Mouse (Mus musculus) gastrocnemius, postnatal 14 days (tissue): Measurements from ENCODE around the gene Irf3. TPM values are rescaled to one million over a fixed set of nuclear protein-coding genes. Genes with fewer than 3 reads are reported as not detected.

ENCODE experiments used
- DNase-seq: peaks from one replicate; pipeline ENCODE4 v3.0.0; 2021; ENCODE audit warnings: mixed read lengths
- intact Hi-C: fragments of 180-260 bp; cut with DNase I; formaldehyde crosslinking; loops from one replicate; pipeline ENCODE4 v1.15.1; 2025; ENCODE audit warnings: low total_unique reads
- total RNA-seq, 2 experiments: library from RNA; stranded (reverse); gene quantifications; 2 replicates each; pipeline ENCODE4 v1.2.3; 2021

The Irf3 gene
- total RNA-seq, 2 experiments from 2014 or later = 20.0 to 22.2 TPM

- DNase-seq = peak; percentile 88
- intact Hi-C loops = no loop called here
Measured at GRCm38 (mm10) chr7:44970231-44970691, 27.2 kb upstream of the Irf3 start.

- intact Hi-C loops = no loop called here
Measured at GRCm38 (mm10) chr7:44971142-44971541, 26.3 kb upstream of the Irf3 start.

DNA sequence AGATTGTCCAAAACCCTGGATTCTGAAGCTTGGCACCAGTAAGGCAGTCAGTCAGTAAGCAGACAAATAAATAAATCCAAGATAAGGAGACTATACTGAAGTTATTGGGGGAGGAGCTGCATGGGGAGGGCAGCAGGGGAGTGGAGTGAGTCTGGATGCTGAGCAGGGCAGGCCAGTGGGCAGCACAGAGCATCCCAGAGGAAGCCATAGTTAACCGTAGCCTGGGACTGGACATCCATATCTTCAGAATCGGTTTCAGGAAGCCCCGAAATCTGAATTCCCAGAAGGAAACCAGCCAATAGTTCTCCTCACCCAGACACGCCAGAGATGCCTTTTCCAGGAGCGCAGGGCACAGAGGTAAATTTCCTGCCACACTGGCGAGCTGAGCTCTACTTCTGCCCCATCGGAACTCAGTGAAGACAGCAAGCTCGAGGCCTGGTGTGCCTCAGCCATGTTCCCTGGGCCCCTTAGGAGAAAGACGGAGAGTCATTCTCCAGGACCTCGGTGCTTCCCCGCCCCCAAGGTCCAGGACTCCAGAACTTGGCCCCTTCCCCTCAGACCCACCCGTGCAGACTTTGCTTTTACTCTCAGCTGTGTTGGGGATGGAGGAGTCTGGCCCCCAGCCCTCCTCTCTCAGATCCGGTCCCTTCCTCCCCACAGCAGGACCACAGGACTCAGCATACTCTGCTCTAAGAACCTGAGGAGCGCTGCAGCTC, 23.9 kb upstream of the Irf3 start:
- intact Hi-C loops = no loop called here
- no peak for DNase-seq

More at GRCm38 (mm10) chr7:44971142-44971541, 26.3 kb upstream of the Irf3 start:
- DNase-seq = no peak

DNA sequence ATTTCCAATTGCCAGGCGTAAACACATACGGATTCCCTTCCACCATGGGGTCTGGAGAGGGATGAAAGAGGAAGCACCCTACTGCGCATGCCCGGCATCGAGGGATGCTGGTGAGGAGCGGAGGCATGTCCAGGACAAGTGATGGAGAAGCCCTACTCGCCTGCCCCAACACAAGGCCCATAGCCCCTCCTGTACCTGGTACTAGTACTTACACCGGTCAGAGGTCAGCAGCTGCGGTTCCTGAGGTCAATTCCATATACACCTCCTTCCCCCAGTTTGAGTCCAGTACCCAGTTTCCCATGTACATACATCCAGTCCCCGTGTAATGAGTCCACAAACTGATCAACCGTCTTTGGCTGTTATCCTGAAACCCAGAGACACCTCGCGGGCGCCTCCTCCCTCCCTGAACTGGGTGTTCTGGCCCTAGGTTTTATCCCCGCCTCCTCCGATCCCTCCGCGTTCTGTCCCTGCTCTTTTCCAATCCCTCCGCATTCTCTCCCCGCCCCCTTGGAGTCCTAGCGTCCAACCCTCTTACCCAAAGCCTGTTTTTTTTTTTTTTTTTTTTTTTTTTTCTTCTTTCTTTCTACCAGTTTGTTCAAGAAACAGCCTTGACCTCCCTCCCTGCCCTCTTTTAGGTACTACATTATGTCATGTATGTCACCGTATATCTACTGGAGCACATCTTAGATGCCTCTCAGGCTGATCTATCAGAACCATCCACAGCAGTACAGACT, 22.9 kb upstream of the Irf3 start, which contains the start of gene Cpt1c:
TSS of gene Cpt1c (minus strand) at position 469 of the 734 bp plus-strand sequence.
- peak; percentile 84 for DNase-seq
- intact Hi-C loops = no loop called here

GRCm38 (mm10) chr7:44975117-44975419, 22.4 kb upstream of the Irf3 start:
- intact Hi-C loops = no loop called here
- DNase-seq = no peak

DNA sequence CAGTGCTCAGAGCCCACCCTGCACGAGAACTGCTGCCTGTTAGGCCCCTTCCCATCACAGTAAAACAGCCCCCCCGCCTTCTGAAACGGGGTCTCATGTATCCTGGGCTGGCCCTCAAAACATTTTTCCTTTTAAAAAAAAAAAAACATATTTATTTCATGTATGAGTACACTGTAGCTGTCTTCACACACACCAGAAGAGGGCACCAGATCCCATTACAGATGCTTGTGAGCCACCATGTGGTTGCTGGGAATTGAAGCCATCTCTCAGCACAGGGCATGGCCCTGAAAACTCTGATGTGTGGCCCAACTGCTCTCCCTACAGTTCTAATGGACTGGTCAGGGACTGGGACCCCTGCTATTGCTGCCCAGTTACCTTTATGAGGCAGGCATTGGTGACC, 19.1 kb upstream of the Irf3 start:
- intact Hi-C loops = no loop called here
- no peak for DNase-seq

- DNase-seq = no peak
- intact Hi-C loops = no loop called here
Measured at GRCm38 (mm10) chr7:44981539-44981938, 15.9 kb upstream of the Irf3 start.

GRCm38 (mm10) chr7:44983085-44983484, 14.4 kb upstream of the Irf3 start:
- intact Hi-C loops = no loop called here
- peak; percentile 88 for DNase-seq

- intact Hi-C loops = no loop called here
Measured at GRCm38 (mm10) chr7:44983944-44984832, 13.3 kb upstream of the Irf3 start.

DNA sequence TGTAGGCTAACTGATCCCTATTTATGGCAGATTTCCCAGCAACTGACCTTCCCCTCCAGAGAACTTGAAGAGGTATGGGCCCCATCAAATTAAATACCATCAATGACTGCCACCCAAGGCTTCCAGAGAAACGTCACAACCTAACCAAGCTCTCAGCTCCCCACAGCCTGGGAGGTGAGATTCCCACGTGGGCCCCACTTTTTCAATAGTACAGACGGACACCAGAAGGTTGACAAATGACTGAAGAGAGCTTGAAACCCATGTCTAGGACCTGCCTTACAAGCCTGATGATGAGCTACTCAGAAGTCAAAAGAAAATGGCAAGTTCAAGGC, 12.6 kb upstream of the Irf3 start:
- intact Hi-C loops = no loop called here
- DNase-seq = no peak

More at GRCm38 (mm10) chr7:44983944-44984832, 13.3 kb upstream of the Irf3 start:
- peak; percentile 33 for DNase-seq

DNA sequence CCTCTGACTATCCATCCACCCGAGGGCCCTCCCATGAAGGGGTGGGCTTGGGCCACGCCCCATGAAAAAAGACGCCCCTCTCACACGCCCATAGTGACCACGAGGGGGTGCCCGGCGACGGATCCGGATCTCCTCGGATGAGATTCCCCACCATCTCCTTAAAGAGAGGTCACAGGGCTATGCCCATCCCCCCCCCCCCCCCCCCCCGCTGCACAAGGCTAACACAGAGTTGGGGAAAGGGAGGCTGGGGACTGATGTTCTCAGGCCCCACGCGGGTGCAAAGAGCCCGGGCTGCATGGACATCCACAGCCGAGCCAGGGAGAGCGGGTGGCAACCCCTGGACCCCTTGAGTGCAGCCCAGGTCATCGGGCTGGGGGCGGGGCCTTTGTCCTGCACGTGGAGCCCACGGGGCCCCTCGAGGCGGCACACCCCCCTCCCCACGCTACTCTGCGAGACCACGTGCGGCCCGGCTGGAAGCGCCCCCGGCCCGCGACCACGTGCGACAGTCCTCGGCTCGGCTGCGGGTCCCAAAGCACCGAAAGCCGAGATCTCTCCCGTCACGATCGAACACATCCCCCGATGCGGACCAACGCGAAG, 11.8 kb upstream of the Irf3 start:
- peak; percentile 85 for DNase-seq
- intact Hi-C loops = no loop called here

DNA sequence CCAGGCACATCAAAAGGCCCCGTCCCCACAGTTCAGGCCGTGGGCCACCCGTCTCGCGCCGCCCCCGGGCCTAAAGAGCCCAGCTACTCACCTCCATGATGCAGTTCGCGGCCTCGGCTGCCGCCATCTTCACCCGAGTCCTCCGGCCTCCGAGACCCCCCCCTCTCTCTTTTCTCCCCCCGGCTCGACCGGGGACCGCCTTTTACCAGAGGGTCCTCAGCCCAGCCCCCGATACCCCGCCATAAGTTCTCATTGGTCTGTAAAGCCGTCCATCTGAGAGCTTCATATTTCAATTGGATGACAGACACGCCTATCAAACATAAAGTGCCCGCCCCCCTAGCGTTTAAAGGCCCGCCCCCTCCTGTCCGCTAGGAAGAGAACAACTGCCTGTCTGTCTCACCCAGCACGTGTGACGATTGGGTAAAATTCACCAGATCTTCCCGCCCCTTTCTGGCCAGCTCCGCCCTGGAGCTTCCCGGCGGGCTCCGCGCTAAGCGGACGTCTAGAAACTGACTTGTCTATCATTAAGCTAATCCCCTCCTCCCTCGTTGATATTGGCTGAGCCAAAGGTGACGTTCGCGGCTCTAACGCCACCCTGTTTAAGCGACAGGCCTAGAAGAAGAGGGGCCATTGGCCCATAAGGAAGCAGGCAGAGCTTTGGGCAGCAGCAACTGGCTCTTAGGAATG, 11.1 kb upstream of the Irf3 start, which contains the start of gene Prmt1:
TSS of gene Prmt1 (minus strand) at position 377 of the 687 bp plus-strand sequence.
- peak; percentile 97 for DNase-seq
- intact Hi-C loops = no loop called here

DNA sequence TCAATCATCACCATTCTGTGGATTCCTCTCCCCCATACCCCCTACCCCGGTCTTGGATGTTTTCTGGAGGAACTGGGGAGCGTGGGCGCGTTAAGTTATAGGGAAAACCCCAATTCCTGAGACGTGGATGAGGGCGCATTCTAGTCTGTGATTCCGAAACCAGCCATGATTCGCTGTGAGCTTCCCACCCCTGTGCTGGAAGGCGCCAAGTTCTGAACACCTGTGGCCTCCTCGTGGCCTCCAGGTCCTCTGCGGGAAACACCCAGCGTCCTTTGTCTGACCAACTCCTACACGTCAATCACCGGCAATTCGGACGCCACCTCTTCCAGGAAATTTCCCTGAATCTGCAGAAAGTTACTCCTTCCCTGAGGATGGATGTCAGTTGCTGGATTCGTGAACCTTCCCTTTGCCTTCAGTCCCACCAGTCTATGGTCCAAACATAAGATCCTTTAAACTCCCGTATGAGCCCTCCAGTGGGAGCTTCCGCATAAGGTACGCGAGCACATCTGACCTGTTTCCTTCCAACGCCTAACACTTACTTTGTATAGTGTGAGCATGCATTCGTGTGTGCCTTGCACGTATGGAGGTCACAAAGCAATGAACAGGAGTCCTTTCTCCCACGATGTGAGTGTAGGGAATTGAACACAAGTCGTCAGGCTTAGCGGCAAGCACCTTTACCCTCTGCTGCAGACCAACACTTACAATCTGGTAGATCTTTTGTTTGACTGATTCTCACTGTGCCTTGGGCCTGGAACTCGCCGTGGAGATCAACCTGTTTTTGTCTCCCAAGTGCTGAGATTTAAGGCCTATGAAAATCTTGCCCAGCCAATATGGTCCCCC, 10.3 kb upstream of the Irf3 start:
- no peak for DNase-seq
- intact Hi-C loops = no loop called here

DNA sequence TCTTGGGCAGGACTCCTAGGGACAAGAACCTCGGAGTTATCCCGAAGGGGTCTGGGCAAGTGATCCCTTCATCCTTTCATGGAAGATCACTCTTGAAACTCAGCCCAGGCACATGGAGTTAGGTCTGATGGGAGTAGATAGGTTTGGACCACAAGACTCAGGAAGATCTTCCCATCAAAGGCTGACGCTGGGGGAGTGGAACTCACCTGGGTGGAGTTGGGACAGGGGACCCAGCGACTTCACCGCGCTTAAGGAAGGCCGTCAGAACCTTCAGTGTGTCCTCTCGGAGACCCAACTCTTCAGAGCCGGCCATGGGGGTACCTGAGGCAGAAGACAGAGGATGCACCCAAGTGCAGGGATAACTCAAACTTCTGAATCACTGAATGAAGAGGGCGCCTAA, 776 bp upstream of the Irf3 start:
- intact Hi-C loops = no loop called here

GRCm38 (mm10) chr7:44997940-44998428, 536 bp downstream of the Irf3 start:
- no peak for DNase-seq
- intact Hi-C loops = no loop called here

More for the DNA sequence above, 776 bp upstream of the Irf3 start:
- no peak for DNase-seq

DNA sequence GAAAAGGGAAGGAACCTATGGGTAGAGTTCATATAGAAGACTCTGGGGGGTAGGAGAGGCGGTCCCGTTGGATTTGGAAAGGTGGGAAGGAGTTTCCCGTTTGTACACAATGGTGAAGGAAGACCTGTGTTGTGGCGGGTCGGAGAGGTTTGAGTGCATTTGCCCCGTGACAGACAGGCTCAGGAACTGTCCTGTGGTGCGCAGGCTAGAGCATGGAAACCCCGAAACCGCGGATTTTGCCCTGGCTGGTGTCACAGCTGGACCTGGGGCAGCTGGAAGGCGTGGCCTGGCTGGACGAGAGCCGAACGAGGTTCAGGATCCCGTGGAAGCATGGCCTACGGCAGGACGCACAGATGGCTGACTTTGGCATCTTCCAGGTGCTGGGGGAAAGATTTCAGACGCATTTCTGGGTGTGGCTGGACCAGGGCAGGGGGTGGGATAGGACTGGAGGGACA, 1.1 kb downstream of the Irf3 start, which contains the start of gene Bcl2l12:
TSS of gene Bcl2l12 (minus strand) at position 212 of the 455 bp plus-strand sequence.
- DNase-seq = peak; percentile 69
- intact Hi-C loops = no loop called here

DNA sequence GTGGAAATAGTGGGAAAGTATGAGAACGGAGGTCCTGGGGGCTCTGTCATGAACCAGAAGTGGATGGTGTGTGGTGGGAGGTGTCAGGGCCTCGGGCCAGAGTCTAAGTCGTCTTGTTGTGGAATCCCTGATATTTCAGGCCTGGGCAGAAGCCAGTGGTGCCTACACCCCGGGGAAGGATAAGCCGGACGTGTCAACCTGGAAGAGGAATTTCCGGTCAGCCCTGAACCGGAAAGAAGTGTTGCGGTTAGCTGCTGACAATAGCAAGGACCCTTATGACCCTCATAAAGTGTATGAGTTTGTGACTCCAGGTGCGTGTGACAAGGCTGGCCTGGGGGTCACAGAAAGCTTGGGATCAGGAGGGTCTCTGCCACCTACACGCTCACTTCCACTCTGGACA, 2.3 kb downstream of the Irf3 start:
- DNase-seq = no peak
- intact Hi-C loops = no loop called here
